Mouse (Mus musculus) megakaryocyte, embryonic 14.5 days (primary cell): ENCODE measurements around the gene Baiap2l1.

ENCODE experiments used
- FLI1 ChIP-seq: IDR thresholded peaks from 2 replicates; pipeline ENCODE4 v1.6.1; 2012; ENCODE audit warnings: low read length, inconsistent platforms, mixed read lengths
- GATA1 ChIP-seq: IDR thresholded peaks from 3 replicates; pipeline ENCODE4 v1.6.1; 2012; ENCODE audit warnings: mixed read lengths, low read length, inconsistent platforms, borderline replicate concordance

DNA sequence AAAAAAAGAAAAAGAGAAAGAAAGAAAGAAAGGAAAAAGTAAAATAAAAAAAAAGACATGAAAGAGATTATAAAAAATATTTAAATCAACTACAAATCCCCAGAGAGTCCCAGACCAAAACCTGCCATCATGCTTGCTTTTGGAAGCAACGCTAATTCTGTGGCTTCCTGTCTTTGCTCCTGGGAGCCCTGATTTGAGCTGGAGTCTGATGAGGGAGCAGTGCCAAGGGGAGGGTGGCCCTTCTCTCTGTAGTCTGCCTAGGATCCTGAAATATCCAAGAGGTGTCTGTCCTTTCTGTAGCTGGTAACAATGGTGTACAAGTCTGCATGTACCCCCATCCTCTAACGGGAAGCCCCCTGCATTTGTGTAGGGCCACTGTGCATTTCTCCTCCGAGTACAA is 86.8 kb downstream of the Baiap2l1 start:
- TF ChIP-seq GATA1 (no peak), FLI1 (no peak)
